Mouse (Mus musculus): ENCODE results near the gene Olfr975.
"Not testable (repeated sequence)": the region's sequence is repeated elsewhere in the genome, so short reads cannot be mapped to it uniquely, and the experiment has no call there.

Olfr975 gene

GRCm38 (mm10) chr9:39951946-39952345 lies at the start of gene Olfr975:
Olfr975 (minus strand) TSS chr9:39952046.
- DNase-seq (ENCODE audit: low read depth) = no peak

DNA sequence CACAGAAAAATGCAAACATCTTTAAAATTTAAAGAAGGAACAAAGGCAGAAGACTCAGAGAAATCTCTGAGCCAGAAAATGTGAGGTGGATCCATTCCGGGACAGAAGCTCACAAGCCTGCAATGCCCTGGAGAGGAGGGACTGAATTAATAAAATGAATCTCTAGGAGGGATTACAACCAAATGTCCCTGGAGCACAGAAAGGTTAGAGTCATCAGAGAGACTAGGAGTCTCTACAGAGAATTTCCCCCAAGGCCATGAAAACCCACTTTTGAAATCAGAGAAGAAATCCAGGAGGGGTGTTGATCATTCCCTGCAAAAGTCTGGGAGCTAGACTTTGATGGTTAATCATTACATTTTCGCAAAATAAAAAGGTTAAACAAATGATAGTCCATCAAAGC lies 40.0 kb upstream of the Olfr975 start, which contains the start of gene Olfr978:
TSS of gene Olfr978 (plus strand) at position 301 of the 400 bp plus-strand sequence.
- no peak for DNase-seq (ENCODE audit: low read depth)

DNA sequence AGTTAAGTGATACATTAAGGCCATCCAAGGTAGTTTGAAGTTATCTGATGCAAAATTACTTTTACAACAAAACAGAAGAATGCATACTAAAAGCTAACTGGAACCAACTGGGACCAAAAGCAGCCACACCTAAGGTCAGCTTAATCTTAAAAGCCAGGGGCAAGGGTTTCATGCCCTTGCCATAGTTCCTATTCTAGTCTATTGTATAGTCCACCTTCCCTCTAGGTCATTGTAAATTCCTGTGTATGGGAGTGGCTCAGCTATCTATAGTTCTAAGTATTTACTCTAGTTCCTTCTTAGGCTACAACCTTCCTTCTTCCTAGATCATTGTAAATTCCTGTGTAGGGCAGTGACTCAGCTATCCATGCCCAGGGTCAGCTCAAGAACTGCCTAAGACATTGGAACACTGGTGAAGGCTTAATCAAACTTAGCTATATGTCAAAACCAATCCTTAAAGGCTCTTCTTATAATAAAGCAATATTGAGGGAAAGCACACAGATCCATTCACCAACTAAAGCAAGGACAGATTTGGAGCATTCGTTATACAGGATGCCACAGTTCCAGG lies 24.8 kb upstream of the Olfr975 start:
- not testable (repeated sequence) for DNase-seq (ENCODE audit: low read depth)

DNA sequence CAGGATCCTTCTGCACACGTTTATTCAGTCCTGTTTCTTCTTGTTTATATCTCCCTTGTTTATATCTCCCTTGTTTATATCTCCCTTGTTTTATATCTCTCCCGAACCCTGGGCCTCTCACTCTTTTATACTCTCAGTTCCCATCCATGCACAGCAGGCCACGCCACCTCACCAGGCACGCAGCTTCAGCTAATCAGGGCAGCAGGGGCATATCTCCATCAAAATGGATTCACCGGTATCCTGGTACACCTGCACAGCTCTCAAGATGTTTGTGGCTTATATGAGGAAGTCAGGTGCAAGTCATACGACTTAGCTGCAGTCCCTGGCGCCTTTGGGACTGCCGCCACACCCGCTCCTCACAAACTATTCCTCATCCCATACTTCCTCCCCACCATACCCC lies 9.2 kb upstream of the Olfr975 start, which contains the start of gene Olfr976:
TSS of gene Olfr976 (minus strand) at position 101 of the 400 bp plus-strand sequence.
- not testable (repeated sequence) for DNase-seq (ENCODE audit: low read depth)

- DNase-seq (ENCODE audit: low read depth) = no peak
These were observed 14.6 kb downstream of the Olfr975 start, which contains the start of gene Olfr974 for GRCm38 (mm10) chr9:39937201-39937600. Olfr974 (plus strand) TSS chr9:39937501.

DNA sequence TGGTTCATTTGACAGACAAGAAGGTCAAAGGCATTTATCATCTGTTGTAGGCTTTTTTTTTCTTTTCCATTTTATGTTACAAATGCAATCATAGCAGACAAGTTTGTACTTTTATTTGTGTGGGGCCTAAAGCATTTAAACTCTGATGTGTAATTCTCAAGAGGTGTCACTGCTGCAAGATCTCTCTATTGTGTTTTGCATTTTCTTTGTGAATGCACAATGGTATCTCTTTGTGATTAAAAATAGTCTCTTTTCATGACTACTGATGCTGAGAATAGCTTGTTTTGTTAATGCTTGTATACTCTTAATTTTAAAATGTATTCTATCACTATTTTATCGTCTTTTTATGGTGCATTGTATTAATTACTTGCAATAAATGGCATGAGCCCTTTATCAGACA lies 23.0 kb downstream of the Olfr975 start:
- not testable (repeated sequence) for DNase-seq (ENCODE audit: low read depth)

- DNase-seq (ENCODE audit: low read depth) = not testable (repeated sequence)
These were observed 23.6 kb downstream of the Olfr975 start for GRCm38 (mm10) chr9:39927975-39928836.

DNA sequence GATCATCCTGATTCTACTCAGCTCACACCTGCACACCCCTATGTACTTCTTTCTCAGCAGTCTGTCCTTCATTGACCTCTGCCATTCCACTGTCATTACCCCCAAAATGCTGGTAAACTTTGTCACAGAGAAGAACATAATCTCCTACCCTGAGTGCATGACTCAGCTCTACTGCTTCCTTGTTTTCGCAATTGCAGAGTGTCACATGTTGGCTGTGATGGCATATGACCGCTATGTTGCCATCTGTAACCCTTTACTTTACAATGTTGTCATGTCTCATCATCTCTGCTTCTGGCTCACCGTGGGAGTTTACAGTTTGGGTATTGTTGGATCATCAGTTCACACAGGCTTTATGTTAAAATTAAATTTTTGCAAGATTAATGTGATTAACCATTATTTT lies 41.9 kb downstream of the Olfr975 start:
- DNase-seq (ENCODE audit: low read depth) = no peak

- DNase-seq (ENCODE audit: low read depth) = no peak
These were observed 44.8 kb downstream of the Olfr975 start, which contains the start of gene Olfr229 for GRCm38 (mm10) chr9:39907036-39907435. Olfr229 (plus strand) TSS chr9:39907336.

- DNase-seq (ENCODE audit: low read depth) = no peak
These were observed 46.7 kb downstream of the Olfr975 start for GRCm38 (mm10) chr9:39905106-39905505.
